ENCODE assay signal across 28 mouse cellular contexts in genomic region chr5:93174675-93175074, GRCm38 (mm10). TPM values are rescaled to one million over a fixed set of nuclear protein-coding genes. Genes with fewer than 3 reads are reported as not detected.
"Had no signal": no experiment of that assay in that cellular context is flagged by ENCODE, and none has a peak within 500 bp of the region (broad histone marks: within the 10 kb centered on the region; RNA-seq: fewer than 3 reads in every experiment).

No protein-coding gene starts in this region.

- H3K4me1 ChIP-seq: embryonic facial prominence, embryonic 10.5 days; embryonic facial prominence, embryonic 12.5 days; embryonic facial prominence, embryonic 15.5 days; forebrain, embryonic 10.5 days; forebrain, embryonic 12.5 days; forebrain, embryonic 13.5 days; forebrain, embryonic 15.5 days had no signal

- H3K4me3 ChIP-seq: embryonic facial prominence, embryonic 10.5 days; embryonic facial prominence, embryonic 12.5 days; embryonic facial prominence, embryonic 13.5 days; embryonic facial prominence, embryonic 15.5 days; erythroblast, embryonic 14.5 days; forebrain, embryonic 10.5 days; forebrain, embryonic 12.5 days; forebrain, embryonic 13.5 days; forebrain, embryonic 15.5 days; gastrocnemius, adult 2 months; heart, adult 2 months; heart, embryonic 10.5 days; heart, embryonic 12.5 days had no signal

- H3K9me3 ChIP-seq: embryonic facial prominence, embryonic 10.5 days; embryonic facial prominence, embryonic 12.5 days; embryonic facial prominence, embryonic 13.5 days; embryonic facial prominence, embryonic 15.5 days; forebrain, embryonic 10.5 days; forebrain, embryonic 12.5 days; forebrain, embryonic 13.5 days; forebrain, embryonic 15.5 days; heart, embryonic 10.5 days; heart, embryonic 12.5 days had no signal

- H3K27ac ChIP-seq: embryonic facial prominence, embryonic 10.5 days; embryonic facial prominence, embryonic 12.5 days; embryonic facial prominence, embryonic 13.5 days; embryonic facial prominence, embryonic 15.5 days; forebrain, embryonic 10.5 days; forebrain, embryonic 12.5 days; forebrain, embryonic 13.5 days; forebrain, embryonic 15.5 days; gastrocnemius, adult 2 months; heart, adult 2 months; heart, embryonic 10.5 days had no signal

- H3K4me2 ChIP-seq: embryonic facial prominence, embryonic 12.5 days; embryonic facial prominence, embryonic 13.5 days; embryonic facial prominence, embryonic 15.5 days; forebrain, embryonic 12.5 days; forebrain, embryonic 13.5 days; forebrain, embryonic 15.5 days; heart, embryonic 12.5 days had no signal

- H3K9ac ChIP-seq: embryonic facial prominence, embryonic 12.5 days; embryonic facial prominence, embryonic 13.5 days; embryonic facial prominence, embryonic 15.5 days; forebrain, embryonic 12.5 days; forebrain, embryonic 13.5 days; forebrain, embryonic 15.5 days; forebrain, postnatal 0 days; heart, embryonic 12.5 days had no signal

- DNase-seq: cerebellum, postnatal 10 days; cerebellum, postnatal 14 days; cerebellum, postnatal 25 days; cerebellum, postnatal 36 days; embryo, embryonic 11 days; forebrain, postnatal 0 days; gastrocnemius, adult 2 months; gastrocnemius, postnatal 10 days; gastrocnemius, postnatal 14 days; gastrocnemius, postnatal 25 days; gastrocnemius, postnatal 36 days; heart, adult 18-20 months; heart, adult 2 months had no signal

- H3K27me3 ChIP-seq: embryonic facial prominence, embryonic 12.5 days; embryonic facial prominence, embryonic 13.5 days; embryonic facial prominence, embryonic 15.5 days; forebrain, embryonic 12.5 days; forebrain, embryonic 13.5 days; forebrain, embryonic 15.5 days; heart, embryonic 12.5 days had no signal

- ATAC-seq: forebrain, embryonic 13.5 days; forebrain, embryonic 14.5 days; forebrain, embryonic 15.5 days; forebrain, embryonic 16.5 days; forebrain, postnatal 0 days had no signal

RNA-seq across cellular contexts. Expression of gene 2010109A12Rik, which starts 31.6 kb away (rescaled TPM):
- total RNA-seq: gastrocnemius, adult 8-10 months; gastrocnemius, postnatal 36 days had no signal
- polyA plus RNA-seq: cortical plate, adult 2 months; erythroblast, embryonic 14.5 days; heart, adult 2 months had no signal
